Mouse (Mus musculus) limb, embryonic 10.5 days (tissue): Measurements from ENCODE around the gene Nif3l1. TPM values are rescaled to one million over a fixed set of nuclear protein-coding genes. Genes with fewer than 3 reads are reported as not detected.

Source experiments
- DNase-seq: peaks from one replicate; pipeline ENCODE4 v3.0.0-alpha.2; 2017; ENCODE audit warnings: low spot score
- H3K27ac ChIP-seq: fragments of 300-500 bp; sonication (generic); 2 replicates; pipeline ENCODE4 v1.5.1; 2016; ENCODE audit warnings: mild to moderate bottlenecking
- H3K27me3 ChIP-seq: fragments of 300-500 bp; sonication (generic); 2 replicates; pipeline ENCODE4 v1.6.1; 2016; ENCODE audit warnings: low read depth, mild to moderate bottlenecking; ENCODE audit not compliant: poor library complexity, severe bottlenecking
- H3K36me3 ChIP-seq: fragments of 300-500 bp; sonication (generic); 2 replicates; pipeline ENCODE4 v1.6.1; 2016; ENCODE audit warnings: mild to moderate bottlenecking, moderate library complexity
- H3K4me1 ChIP-seq: fragments of 300-500 bp; sonication (generic); 2 replicates; pipeline ENCODE4 v1.6.1; 2016
- H3K4me3 ChIP-seq: fragments of 300-500 bp; sonication (generic); 2 replicates; pipeline ENCODE4 v1.5.1; 2016; ENCODE audit warnings: mild to moderate bottlenecking, moderate library complexity
- H3K9me3 ChIP-seq: fragments of 300-500 bp; sonication (generic); replicated peaks from 2 replicates; pipeline ENCODE4 v1.6.1; 2016; ENCODE audit warnings: mild to moderate bottlenecking
- WGBS: fragments of 180-500 bp; shearing (Covaris S2); methylation state at CpG from one replicate; pipeline ENCODE4 v1.1.7; 2016; 5-methylcytosine and 5-hydroxymethylcytosine counted together
- polyA plus RNA-seq: library from polyadenylated mRNA; unstranded; fragments of >200 nt; fragmentation: Nextera tagmentation; extraction: Ambion mirVana; gene quantifications from 2 replicates; pipeline ENCODE4 v1.2.1, GENCODE M21; 2016

Gene Nif3l1
- polyA plus RNA-seq = 77.7 and 86.3 TPM in 2 replicates

- peak; percentile 87 for DNase-seq
- Histone ChIP-seq H3K4me3 (peak within 1 kb of the TSS; percentile 75), H3K9me3 (no peaks in the 10 kb centered on the region), H3K4me1 (peaks cover 20% of the 10 kb centered on the region), H3K27ac (peak within 1 kb of the TSS; percentile 94), H3K27me3 (no peaks in the 10 kb centered on the region), H3K36me3 (peaks cover 58% of the 10 kb centered on the region)
- WGBS = under 1% methylated on average over 33 of the region's 33 CpGs
Observed at GRCm38 (mm10) chr1:58445143-58445722, at the start of gene Nif3l1, which contains the start of gene Ppil3. Gene Nif3l1 (plus strand): TSS chr1:58445151. Gene Ppil3 (minus strand): TSS chr1:58445486.

GRCm38 (mm10) chr1:58395341-58395740, 49.6 kb upstream of the Nif3l1 start:
- Histone ChIP-seq H3K4me3 (no peak overlapping the region), H3K36me3 (peaks cover 58% of the 10 kb centered on the region), H3K9me3 (no peaks in the 10 kb centered on the region), H3K27me3 (no peaks in the 10 kb centered on the region), H3K27ac (no peak overlapping the region), H3K4me1 (peaks cover 12% of the 10 kb centered on the region)
- DNase-seq = no peak
- 91% methylated on average over 3 of the region's 3 CpGs for whole genome bisulfite sequencing

- Histone ChIP-seq H3K4me1 (peaks cover 12% of the 10 kb centered on the region), H3K27me3 (no peaks in the 10 kb centered on the region), H3K36me3 (peaks cover 67% of the 10 kb centered on the region), H3K4me3 (no peak overlapping the region), H3K27ac (no peak overlapping the region), H3K9me3 (no peaks in the 10 kb centered on the region)
- 100% methylated on average over 1 of the region's 1 CpGs for WGBS
- DNase-seq = no peak
Observed at GRCm38 (mm10) chr1:58396179-58396578, 48.8 kb upstream of the Nif3l1 start.

- Histone ChIP-seq H3K4me3 (no peak overlapping the region), H3K27ac (no peak overlapping the region), H3K36me3 (peaks cover 82% of the 10 kb centered on the region), H3K27me3 (no peaks in the 10 kb centered on the region), H3K4me1 (peaks cover 4% of the 10 kb centered on the region; the same call in 1 of the 2 replicates), H3K9me3 (no peaks in the 10 kb centered on the region)
- no peak for DNase-seq
- WGBS = 95% methylated on average over 6 of the region's 6 CpGs
Observed at GRCm38 (mm10) chr1:58397731-58398130, 47.2 kb upstream of the Nif3l1 start.

GRCm38 (mm10) chr1:58401396-58401795, 43.6 kb upstream of the Nif3l1 start:
- H3K27me3 ChIP-seq = no peaks in the 10 kb centered on the region
- H3K9me3 ChIP-seq = no peaks in the 10 kb centered on the region
- no peak overlapping the region for H3K27ac ChIP-seq
- no peak for DNase-seq
- peaks cover 96% of the 10 kb centered on the region for H3K36me3 ChIP-seq
- H3K4me3 ChIP-seq = no peak overlapping the region
- H3K4me1 ChIP-seq = no peaks in the 10 kb centered on the region
- 96% methylated on average over 6 of the region's 6 CpGs for WGBS

- no peaks in the 10 kb centered on the region for H3K4me1 ChIP-seq
- H3K36me3 ChIP-seq = peaks cover 92% of the 10 kb centered on the region
- H3K9me3 ChIP-seq = no peaks in the 10 kb centered on the region
- no peaks in the 10 kb centered on the region for H3K27me3 ChIP-seq
- no peak overlapping the region for H3K4me3 ChIP-seq
- H3K27ac ChIP-seq = no peak overlapping the region
- WGBS = 96% methylated on average over 5 of the region's 5 CpGs
- DNase-seq = no peak
Observed at GRCm38 (mm10) chr1:58403745-58404144, 41.2 kb upstream of the Nif3l1 start.

- 97% methylated on average over 7 of the region's 7 CpGs for WGBS
- DNase-seq = no peak
Observed at GRCm38 (mm10) chr1:58407321-58407720, 37.6 kb upstream of the Nif3l1 start.

GRCm38 (mm10) chr1:58408141-58408540, 36.8 kb upstream of the Nif3l1 start:
- H3K27me3 ChIP-seq = no peaks in the 10 kb centered on the region

More at GRCm38 (mm10) chr1:58407321-58407720, 37.6 kb upstream of the Nif3l1 start:
- no peaks in the 10 kb centered on the region for H3K27me3 ChIP-seq
- no peak overlapping the region for H3K27ac ChIP-seq
- H3K4me1 ChIP-seq = no peaks in the 10 kb centered on the region
- H3K9me3 ChIP-seq = no peaks in the 10 kb centered on the region
- no peak overlapping the region for H3K4me3 ChIP-seq
- H3K36me3 ChIP-seq = peaks cover 90% of the 10 kb centered on the region

GRCm38 (mm10) chr1:58409553-58410197, 35.3 kb upstream of the Nif3l1 start:
- 83% methylated on average over 5 of the region's 5 CpGs for WGBS
- no peak overlapping the region for H3K4me3 ChIP-seq
- H3K4me1 ChIP-seq = no peaks in the 10 kb centered on the region
- H3K9me3 ChIP-seq = no peaks in the 10 kb centered on the region
- peaks cover 90% of the 10 kb centered on the region for H3K36me3 ChIP-seq
- DNase-seq = no peak
- H3K27me3 ChIP-seq = no peaks in the 10 kb centered on the region
- H3K27ac ChIP-seq = no peak overlapping the region

More at GRCm38 (mm10) chr1:58408141-58408540, 36.8 kb upstream of the Nif3l1 start:
- H3K4me3 ChIP-seq = no peak overlapping the region
- no peaks in the 10 kb centered on the region for H3K4me1 ChIP-seq
- 84% methylated on average over 6 of the region's 6 CpGs for WGBS
- no peaks in the 10 kb centered on the region for H3K9me3 ChIP-seq
- DNase-seq = no peak
- peaks cover 90% of the 10 kb centered on the region for H3K36me3 ChIP-seq
- H3K27ac ChIP-seq = no peak overlapping the region

- H3K27ac ChIP-seq = no peak overlapping the region
- DNase-seq = no peak
Observed at GRCm38 (mm10) chr1:58410198-58410588, 34.8 kb upstream of the Nif3l1 start.

GRCm38 (mm10) chr1:58410776-58411175, 34.2 kb upstream of the Nif3l1 start:
- no peak for DNase-seq
- Histone ChIP-seq H3K27ac (no peak overlapping the region), H3K27me3 (no peaks in the 10 kb centered on the region), H3K4me3 (no peak overlapping the region), H3K4me1 (no peaks in the 10 kb centered on the region), H3K36me3 (peaks cover 92% of the 10 kb centered on the region), H3K9me3 (no peaks in the 10 kb centered on the region)
- 95% methylated on average over 7 of the region's 7 CpGs for WGBS

More at GRCm38 (mm10) chr1:58410198-58410588, 34.8 kb upstream of the Nif3l1 start:
- no peaks in the 10 kb centered on the region for H3K9me3 ChIP-seq
- H3K27me3 ChIP-seq = no peaks in the 10 kb centered on the region
- WGBS = 88% methylated on average over 3 of the region's 3 CpGs
- no peaks in the 10 kb centered on the region for H3K4me1 ChIP-seq
- H3K4me3 ChIP-seq = no peak overlapping the region
- peaks cover 90% of the 10 kb centered on the region for H3K36me3 ChIP-seq

- no peak for DNase-seq
- WGBS = 35% methylated on average over 1 of the region's 1 CpGs
- H3K27me3 ChIP-seq = no peaks in the 10 kb centered on the region
- no peaks in the 10 kb centered on the region for H3K4me1 ChIP-seq
- no peaks in the 10 kb centered on the region for H3K9me3 ChIP-seq
- peaks cover 99% of the 10 kb centered on the region for H3K36me3 ChIP-seq
- H3K27ac ChIP-seq = no peak overlapping the region
- H3K4me3 ChIP-seq = no peak overlapping the region
Observed at GRCm38 (mm10) chr1:58415442-58415841, 29.5 kb upstream of the Nif3l1 start.

GRCm38 (mm10) chr1:58416048-58416447, 28.9 kb upstream of the Nif3l1 start:
- 94% methylated on average over 2 of the region's 2 CpGs for WGBS
- Histone ChIP-seq H3K27me3 (no peaks in the 10 kb centered on the region), H3K9me3 (no peaks in the 10 kb centered on the region), H3K4me3 (no peak overlapping the region), H3K36me3 (peaks cover 99% of the 10 kb centered on the region), H3K4me1 (no peaks in the 10 kb centered on the region), H3K27ac (no peak overlapping the region)
- DNase-seq = no peak
